Mouse (Mus musculus) small intestine, adult 2 months (tissue): ENCODE data around the gene Ank.

Experiments
- CTCF ChIP-seq: fragments of 200-500 bp; IDR thresholded peaks from 2 replicates; pipeline ENCODE4 v1.5.1; 2012; ENCODE audit warnings: low read depth, mild to moderate bottlenecking, control low read depth, inconsistent platforms, low read length, moderate library complexity, mixed read lengths; ENCODE audit not compliant: insufficient replicate concordance, insufficient read length; ENCODE audit errors: extremely low read depth
- POLR2A ChIP-seq: fragments of 200-500 bp; IDR thresholded peaks from 2 replicates; pipeline ENCODE4 v1.6.1; 2012; ENCODE audit warnings: low read depth, mild to moderate bottlenecking, control low read depth, inconsistent platforms, low read length, moderate library complexity

DNA sequence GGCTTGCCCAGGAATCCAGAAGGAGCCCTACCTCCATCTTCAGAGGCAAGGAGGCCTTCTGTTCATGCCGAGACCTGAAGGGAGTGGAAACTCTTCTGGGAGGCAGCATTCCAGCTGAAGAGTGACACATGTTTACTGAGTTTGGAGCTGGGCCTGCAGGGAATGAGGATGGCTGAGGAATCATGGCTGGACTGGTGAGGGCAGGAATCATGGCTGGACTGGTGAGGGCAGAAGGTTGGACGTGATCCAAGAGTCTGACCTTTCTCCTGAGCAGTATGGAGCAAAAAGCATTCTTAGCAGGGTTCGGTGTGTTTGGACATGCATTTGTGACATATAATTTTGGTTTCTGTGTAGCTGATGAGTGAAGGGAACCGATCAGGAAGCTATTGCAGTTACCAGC lies 15.5 kb downstream of the Ank start:
- TF ChIP-seq POLR2A (no peak), CTCF (no peak)
